Mouse (Mus musculus): ENCODE measurements around the gene Hes5. TPM values are rescaled to one million over a fixed set of nuclear protein-coding genes. Genes with fewer than 3 reads are reported as not detected.

Hes5 gene
- 0.47 TPM in 1 of 2 replicates, not detected in the other for polyA plus RNA-seq (2012; rRNA removed; ENCODE audit: low replicate concordance)

DNA sequence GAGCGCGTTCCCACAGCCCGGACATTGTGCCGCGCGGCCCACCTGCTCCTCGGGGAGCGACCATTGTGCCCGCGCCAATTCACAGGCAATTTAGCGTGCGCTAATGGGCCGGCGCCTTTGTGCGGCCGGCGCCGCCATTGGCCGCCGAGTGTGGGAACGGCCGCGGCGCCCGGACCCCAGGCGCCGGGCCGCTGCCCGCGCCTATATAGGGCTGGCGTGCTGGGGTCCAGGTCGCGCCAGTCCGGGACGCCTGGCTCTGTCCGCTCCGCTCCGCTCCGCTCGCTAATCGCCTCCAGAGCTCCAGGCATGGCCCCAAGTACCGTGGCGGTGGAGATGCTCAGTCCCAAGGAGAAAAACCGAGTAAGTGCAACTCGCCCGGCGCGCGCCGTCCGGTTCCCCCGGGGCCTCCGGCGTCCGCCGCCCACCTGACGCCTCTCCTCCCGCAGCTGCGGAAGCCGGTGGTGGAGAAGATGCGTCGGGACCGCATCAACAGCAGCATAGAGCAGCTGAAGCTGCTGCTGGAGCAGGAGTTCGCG, at the start of gene Hes5:
Gene Hes5 (plus strand): TSS at position 234 of the 536 bp plus-strand sequence.

DNA sequence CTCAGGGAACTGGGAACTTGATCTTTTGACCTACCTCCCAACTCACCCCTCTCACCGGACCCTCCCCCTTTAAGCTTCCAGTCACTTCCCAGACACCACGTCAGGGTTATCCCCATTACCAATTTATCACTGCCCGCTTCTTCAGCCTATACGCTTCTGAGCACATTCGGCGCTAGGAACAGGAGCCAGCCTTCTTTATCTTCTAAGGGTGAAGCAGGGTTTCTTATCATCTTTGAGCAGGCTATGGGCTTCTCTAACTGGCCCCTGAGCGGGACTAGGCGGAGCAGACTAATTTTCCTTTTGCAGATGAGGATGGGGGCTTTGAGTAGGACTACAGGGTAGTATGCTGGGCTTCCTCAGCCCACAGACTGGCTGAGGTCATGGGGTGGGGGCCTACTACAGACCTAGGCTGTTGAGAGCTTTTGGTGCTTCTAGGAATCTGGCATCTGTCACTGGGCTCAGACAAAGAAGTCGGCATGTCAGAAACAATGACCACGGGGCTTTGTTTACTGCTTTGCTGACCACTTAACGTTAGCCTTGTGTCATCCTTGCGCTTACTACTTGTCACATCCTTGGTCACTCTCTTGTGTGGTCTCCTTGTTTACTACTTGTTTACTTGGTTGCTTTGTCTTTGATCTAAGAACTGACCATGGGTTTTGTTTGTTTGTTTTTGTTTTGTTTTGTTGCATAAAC, 32.2 kb upstream of the Hes5 start, which contains the start of gene Tnfrsf14:
Gene Tnfrsf14 (minus strand): TSS at position 169 of the 693 bp plus-strand sequence.

DNA sequence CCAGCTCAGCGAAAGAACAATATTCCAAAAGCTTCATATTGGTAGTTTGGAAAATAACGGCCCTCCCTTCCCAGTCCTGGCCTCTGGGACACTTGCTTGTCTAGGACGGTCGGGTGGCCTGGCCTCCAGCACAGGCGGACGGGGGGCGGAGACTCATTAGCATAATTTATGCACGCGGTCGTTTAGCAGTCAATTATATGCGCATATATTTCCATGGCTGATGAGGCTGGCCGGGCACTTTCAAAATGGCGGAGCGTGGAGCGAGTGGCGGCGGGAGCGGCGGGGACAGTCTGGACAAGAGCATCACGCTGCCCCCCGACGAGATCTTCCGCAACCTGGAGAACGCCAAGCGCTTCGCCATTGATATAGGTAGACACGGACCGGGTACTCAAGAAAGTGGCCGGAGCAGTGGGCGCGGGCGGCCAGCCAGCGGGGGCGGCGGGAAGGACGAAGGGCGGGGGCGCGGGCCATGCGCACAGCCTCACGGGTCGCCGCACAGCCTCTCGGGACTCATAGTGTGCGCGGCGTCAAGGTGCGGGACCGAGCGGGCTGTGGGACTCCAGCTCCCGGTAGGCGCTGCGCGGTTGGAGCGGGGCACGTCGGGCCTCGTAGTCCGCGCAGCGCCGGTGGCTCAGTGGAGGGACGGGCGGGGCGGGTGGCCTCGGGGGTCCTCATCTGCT, 3.3 kb downstream of the Hes5 start, which contains the start of gene Pank4:
Gene Pank4 (plus strand): TSS at position 223 of the 680 bp plus-strand sequence.

Other genes starting within 250 kb of the Hes5 start
- gene Ttc34, start 123.5 kb upstream of the Hes5 start, polyA plus RNA-seq (2012; rRNA removed; ENCODE audit: low replicate concordance): 0.04 TPM in 2 replicates
- 0.07 and 0.45 TPM in 2 replicates for gene Mmel1, start 91.3 kb upstream of the Hes5 start, polyA plus RNA-seq (2012; rRNA removed; ENCODE audit: low replicate concordance)
- 58.6 and 168 TPM in 2 replicates for gene Fam213b, start 61.8 kb upstream of the Hes5 start, polyA plus RNA-seq (2012; rRNA removed; ENCODE audit: low replicate concordance)
- 121 and 142 TPM in 2 replicates for gene Tnfrsf14, start 32.4 kb upstream of the Hes5 start, polyA plus RNA-seq (2012; rRNA removed; ENCODE audit: low replicate concordance)
- 18.8 and 24.3 TPM in 2 replicates for gene Pank4, start 3.2 kb downstream of the Hes5 start, polyA plus RNA-seq (2012; rRNA removed; ENCODE audit: low replicate concordance)
- 31.1 and 35.9 TPM in 2 replicates for gene Plch2, start 95.9 kb downstream of the Hes5 start, polyA plus RNA-seq (2012; rRNA removed; ENCODE audit: low replicate concordance)
- gene Pex10, start 106.1 kb downstream of the Hes5 start, polyA plus RNA-seq (2012; rRNA removed; ENCODE audit: low replicate concordance): 15.9 and 18.7 TPM in 2 replicates
- 66.6 and 93.1 TPM in 2 replicates for gene Rer1, start 125.5 kb downstream of the Hes5 start, polyA plus RNA-seq (2012; rRNA removed; ENCODE audit: low replicate concordance)
- gene Morn1, start 125.7 kb downstream of the Hes5 start, polyA plus RNA-seq (2012; rRNA removed; ENCODE audit: low replicate concordance): 4.0 and 4.9 TPM in 2 replicates

All from duodenum, adult 2 months (tissue).